Mouse (Mus musculus): Measurements from ENCODE around the gene Hcfc1r1. TPM values are rescaled to one million over a fixed set of nuclear protein-coding genes. Genes with fewer than 3 reads are reported as not detected.

The Hcfc1r1 gene
- polyA plus RNA-seq, 1 experiment = 253 TPM

DNA sequence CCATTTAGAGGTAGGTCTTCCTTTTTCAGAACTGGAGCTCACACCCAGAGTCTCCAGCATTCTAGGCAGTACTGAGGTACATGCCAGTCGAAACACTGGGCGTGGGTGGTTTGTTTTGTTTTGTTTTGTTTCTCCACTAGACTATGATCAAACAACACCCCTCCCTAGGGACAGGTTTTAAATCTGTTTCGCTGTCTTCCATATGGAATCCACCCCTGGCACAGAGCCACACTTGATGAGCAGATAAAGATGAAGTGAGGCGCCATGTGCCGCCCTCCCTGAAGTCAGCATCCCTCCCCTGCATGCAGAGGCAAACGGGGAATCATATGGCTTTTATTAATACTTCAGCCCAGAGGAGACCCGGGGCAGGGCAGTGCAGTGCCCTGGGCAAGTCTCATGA lies 31.3 kb downstream of the Hcfc1r1 start:
- no peak overlapping the region for H3ac ChIP-seq (ENCODE audit: control insufficient read depth, insufficient read length, low read depth)
- no peak overlapping the region for H3K4me3 ChIP-seq (ENCODE audit: insufficient read depth, poor library complexity, severe bottlenecking)
- TF ChIP-seq FOSL1 (IDR thresholded peaks at IDR 0.05; ENCODE audit: insufficient read depth, low read length, poor library complexity, severe bottlenecking) (no peak), CEBPB (IDR thresholded peaks at IDR 0.05; ENCODE audit: low read depth) (no peak), MYOD1 (IDR thresholded peaks at IDR 0.05; ENCODE audit: control insufficient read depth, insufficient read length, low read depth) (no peak), MAX (IDR thresholded peaks at IDR 0.05) (no peak), USF1 (IDR thresholded peaks at IDR 0.05; ENCODE audit: low read depth) (no peak), MYOG (IDR thresholded peaks at IDR 0.05; ENCODE audit: control insufficient read depth, extremely low read depth, insufficient read length) (no peak), CTCF (IDR thresholded peaks at IDR 0.05; ENCODE audit: control insufficient read depth, insufficient read depth, insufficient read length) (no peak)
- H3K79me2 ChIP-seq (ENCODE audit: control insufficient read depth, insufficient read depth) = no peaks in the 10 kb centered on the region
- no peaks in the 10 kb centered on the region for H3K36me3 ChIP-seq (ENCODE audit: control insufficient read depth, insufficient read depth)
- H3K79me3 ChIP-seq (ENCODE audit: low read depth) = no peaks in the 10 kb centered on the region
- peaks cover 1% of the 10 kb centered on the region for H3K27me3 ChIP-seq (ENCODE audit: control insufficient read depth, insufficient read depth, insufficient read length)

DNA sequence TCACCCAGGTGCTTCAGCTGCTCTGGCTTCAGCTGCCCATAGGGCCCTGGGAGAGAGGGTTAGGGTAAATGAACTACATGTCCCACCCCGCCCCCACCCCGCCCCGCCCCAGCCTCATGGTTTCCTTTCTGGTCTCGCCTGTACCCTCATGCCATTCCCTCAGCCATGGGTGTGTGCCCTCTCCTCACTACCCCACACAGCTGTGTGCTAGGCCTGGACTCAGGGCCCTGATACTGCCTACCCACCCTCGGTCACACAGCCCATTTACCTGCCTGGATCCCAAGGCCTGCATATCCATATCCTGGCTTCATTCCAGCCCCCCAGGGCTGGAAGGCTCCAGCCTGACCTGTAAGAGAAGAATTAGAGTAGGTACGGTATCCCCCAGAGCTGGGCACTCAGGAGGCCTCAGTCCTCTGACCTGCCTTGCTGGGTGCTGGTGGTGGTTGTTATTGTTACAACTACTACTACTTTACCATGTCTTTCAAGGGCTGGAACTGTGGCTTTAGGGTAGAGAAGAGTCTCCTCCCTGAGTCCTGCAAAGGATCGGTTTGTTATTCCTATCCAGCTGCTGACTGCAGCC lies 32.2 kb downstream of the Hcfc1r1 start:
- H3K4me3 ChIP-seq (ENCODE audit: insufficient read depth, poor library complexity, severe bottlenecking) = no peak overlapping the region
- H3K79me3 ChIP-seq (ENCODE audit: low read depth) = no peaks in the 10 kb centered on the region
- H3K36me3 ChIP-seq (ENCODE audit: control insufficient read depth, insufficient read depth) = no peaks in the 10 kb centered on the region
- H3ac ChIP-seq (ENCODE audit: control insufficient read depth, insufficient read length, low read depth) = no peak overlapping the region
- peaks cover 10% of the 10 kb centered on the region for H3K27me3 ChIP-seq (ENCODE audit: control insufficient read depth, insufficient read depth, insufficient read length)
- no peaks in the 10 kb centered on the region for H3K79me2 ChIP-seq (ENCODE audit: control insufficient read depth, insufficient read depth)
- no peak for TF ChIP-seq CTCF (IDR thresholded peaks at IDR 0.05; ENCODE audit: control insufficient read depth, insufficient read depth, insufficient read length)
- no peak for TF ChIP-seq CEBPB (IDR thresholded peaks at IDR 0.05; ENCODE audit: low read depth)
- no peak for TF ChIP-seq MYOD1 (IDR thresholded peaks at IDR 0.05; ENCODE audit: control insufficient read depth, insufficient read length, low read depth)
- TF ChIP-seq USF1 (IDR thresholded peaks at IDR 0.05; ENCODE audit: low read depth) = no peak
- TF ChIP-seq FOSL1 (IDR thresholded peaks at IDR 0.05; ENCODE audit: insufficient read depth, low read length, poor library complexity, severe bottlenecking) = no peak
- TF ChIP-seq MAX (IDR thresholded peaks at IDR 0.05) = no peak
- no peak for TF ChIP-seq MYOG (IDR thresholded peaks at IDR 0.05; ENCODE audit: control insufficient read depth, extremely low read depth, insufficient read length)

DNA sequence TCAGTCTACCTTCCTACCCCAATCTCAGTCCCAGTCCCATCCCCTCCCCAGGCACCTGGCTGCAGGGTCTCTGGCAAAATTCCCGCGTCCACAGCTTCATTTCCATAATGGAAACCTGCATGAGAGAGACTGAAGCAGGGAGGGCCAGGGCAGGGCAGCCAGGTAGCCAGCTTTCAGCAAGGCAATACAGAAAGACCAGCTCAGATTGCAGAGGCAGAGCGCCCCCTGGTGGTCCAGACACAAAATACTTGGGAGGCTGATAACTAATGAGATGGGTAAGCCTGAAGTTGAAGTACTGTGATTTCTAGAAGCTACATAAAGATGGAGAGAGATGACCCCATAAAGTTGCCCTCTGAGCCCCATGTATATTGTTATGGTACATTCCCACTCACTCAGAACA lies 32.8 kb downstream of the Hcfc1r1 start:
- Histone ChIP-seq H3ac (ENCODE audit: control insufficient read depth, insufficient read length, low read depth) (no peak overlapping the region), H3K27me3 (ENCODE audit: control insufficient read depth, insufficient read depth, insufficient read length) (peaks cover 11% of the 10 kb centered on the region), H3K79me3 (ENCODE audit: low read depth) (no peaks in the 10 kb centered on the region), H3K79me2 (ENCODE audit: control insufficient read depth, insufficient read depth) (no peaks in the 10 kb centered on the region), H3K36me3 (ENCODE audit: control insufficient read depth, insufficient read depth) (no peaks in the 10 kb centered on the region), H3K4me3 (ENCODE audit: insufficient read depth, poor library complexity, severe bottlenecking) (no peak overlapping the region)
- TF ChIP-seq CTCF (IDR thresholded peaks at IDR 0.05; ENCODE audit: control insufficient read depth, insufficient read depth, insufficient read length) = peak; percentile 71
- TF ChIP-seq MYOG (IDR thresholded peaks at IDR 0.05; ENCODE audit: control insufficient read depth, extremely low read depth, insufficient read length) = no peak

DNA sequence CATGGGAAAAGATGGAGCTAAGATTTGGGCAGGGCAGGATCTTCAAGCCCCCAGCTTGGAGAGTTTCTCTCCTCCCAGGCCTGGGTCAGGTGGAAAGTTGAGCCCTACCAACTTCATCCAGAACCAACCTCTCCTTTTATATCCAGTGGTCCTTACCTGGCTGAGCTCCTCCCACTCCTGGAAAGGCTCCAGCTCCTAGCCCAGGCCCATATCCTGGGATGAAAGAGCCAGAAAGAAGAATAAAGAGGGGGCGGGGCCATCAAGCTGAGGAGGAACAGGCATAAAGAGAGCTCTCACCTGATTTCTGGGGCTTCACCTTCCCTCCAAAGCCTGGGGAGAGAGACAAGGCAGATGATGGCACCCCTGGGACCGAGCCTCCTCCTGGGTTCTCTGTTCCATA lies 43.6 kb downstream of the Hcfc1r1 start:
- H3K79me2 ChIP-seq (ENCODE audit: control insufficient read depth, insufficient read depth) = no peaks in the 10 kb centered on the region
- H3ac ChIP-seq (ENCODE audit: control insufficient read depth, insufficient read length, low read depth) = no peak overlapping the region
- TF ChIP-seq CEBPB (IDR thresholded peaks at IDR 0.05; ENCODE audit: low read depth) (no peak), MAX (IDR thresholded peaks at IDR 0.05) (no peak), USF1 (IDR thresholded peaks at IDR 0.05; ENCODE audit: low read depth) (no peak), MYOD1 (IDR thresholded peaks at IDR 0.05; ENCODE audit: control insufficient read depth, insufficient read length, low read depth) (no peak), FOSL1 (IDR thresholded peaks at IDR 0.05; ENCODE audit: insufficient read depth, low read length, poor library complexity, severe bottlenecking) (no peak), MYOG (IDR thresholded peaks at IDR 0.05; ENCODE audit: control insufficient read depth, extremely low read depth, insufficient read length) (no peak), CTCF (IDR thresholded peaks at IDR 0.05; ENCODE audit: control insufficient read depth, insufficient read depth, insufficient read length) (no peak)
- no peaks in the 10 kb centered on the region for H3K36me3 ChIP-seq (ENCODE audit: control insufficient read depth, insufficient read depth)
- no peaks in the 10 kb centered on the region for H3K79me3 ChIP-seq (ENCODE audit: low read depth)
- H3K27me3 ChIP-seq (ENCODE audit: control insufficient read depth, insufficient read depth, insufficient read length) = peaks cover 14% of the 10 kb centered on the region
- no peak overlapping the region for H3K4me3 ChIP-seq (ENCODE audit: insufficient read depth, poor library complexity, severe bottlenecking)

DNA sequence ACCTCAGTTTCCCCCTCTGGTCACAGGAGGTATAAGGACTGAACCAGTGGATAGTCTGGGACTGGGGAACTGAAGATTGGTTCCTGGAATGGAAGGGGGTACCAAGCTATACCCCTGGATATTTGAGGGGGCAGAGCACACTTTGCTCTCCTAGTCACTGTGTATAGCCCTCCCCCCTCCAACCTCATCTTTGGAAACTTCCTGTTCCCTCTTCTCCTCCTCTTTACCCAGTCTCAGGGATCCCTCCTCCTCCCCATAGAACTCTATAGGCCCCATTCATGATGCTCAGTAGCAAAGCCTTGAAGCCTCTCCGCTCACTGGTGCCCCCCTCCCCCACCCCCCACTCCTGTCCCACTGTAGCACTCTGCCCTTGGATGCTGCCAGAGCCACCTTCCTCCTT lies 46.1 kb downstream of the Hcfc1r1 start:
- no peak for TF ChIP-seq MYOD1 (IDR thresholded peaks at IDR 0.05; ENCODE audit: control insufficient read depth, insufficient read length, low read depth)
- TF ChIP-seq MYOG (IDR thresholded peaks at IDR 0.05; ENCODE audit: control insufficient read depth, extremely low read depth, insufficient read length) = no peak
- TF ChIP-seq USF1 (IDR thresholded peaks at IDR 0.05; ENCODE audit: low read depth) = no peak
- no peak for TF ChIP-seq CEBPB (IDR thresholded peaks at IDR 0.05; ENCODE audit: low read depth)
- no peak for TF ChIP-seq CTCF (IDR thresholded peaks at IDR 0.05; ENCODE audit: control insufficient read depth, insufficient read depth, insufficient read length)
- no peak for TF ChIP-seq MAX (IDR thresholded peaks at IDR 0.05)
- no peak for TF ChIP-seq FOSL1 (IDR thresholded peaks at IDR 0.05; ENCODE audit: insufficient read depth, low read length, poor library complexity, severe bottlenecking)
- no peak overlapping the region for H3K4me3 ChIP-seq (ENCODE audit: insufficient read depth, poor library complexity, severe bottlenecking)
- H3K36me3 ChIP-seq (ENCODE audit: control insufficient read depth, insufficient read depth) = no peaks in the 10 kb centered on the region
- H3K27me3 ChIP-seq (ENCODE audit: control insufficient read depth, insufficient read depth, insufficient read length) = peaks cover 7% of the 10 kb centered on the region
- H3K79me2 ChIP-seq (ENCODE audit: control insufficient read depth, insufficient read depth) = no peaks in the 10 kb centered on the region
- H3ac ChIP-seq (ENCODE audit: control insufficient read depth, insufficient read length, low read depth) = no peak overlapping the region
- no peaks in the 10 kb centered on the region for H3K79me3 ChIP-seq (ENCODE audit: low read depth)

DNA sequence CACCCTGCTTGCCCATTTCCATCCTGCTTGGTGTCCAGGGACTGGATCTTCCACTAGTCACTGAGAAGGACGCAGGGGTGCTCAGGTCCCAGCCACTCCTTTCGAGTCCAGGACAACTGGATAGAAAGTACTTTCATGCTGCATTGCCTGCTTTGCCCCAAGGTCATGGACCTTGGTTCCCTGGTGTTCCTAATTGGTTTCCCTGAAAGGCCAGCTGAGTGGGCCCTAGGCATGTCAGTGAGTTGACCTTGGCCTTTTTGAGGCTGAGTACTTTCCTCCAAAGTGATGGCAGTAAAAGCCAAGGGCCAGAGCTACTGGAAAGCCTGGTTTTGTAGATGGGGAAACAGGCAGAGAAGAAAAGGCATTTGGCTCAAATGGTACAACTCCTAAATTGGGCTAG lies 48.5 kb downstream of the Hcfc1r1 start:
- Histone ChIP-seq H3K36me3 (ENCODE audit: control insufficient read depth, insufficient read depth) (no peaks in the 10 kb centered on the region), H3K4me3 (ENCODE audit: insufficient read depth, poor library complexity, severe bottlenecking) (no peak overlapping the region), H3K79me2 (ENCODE audit: control insufficient read depth, insufficient read depth) (peaks cover 3% of the 10 kb centered on the region), H3ac (ENCODE audit: control insufficient read depth, insufficient read length, low read depth) (no peak overlapping the region), H3K79me3 (ENCODE audit: low read depth) (no peaks in the 10 kb centered on the region), H3K27me3 (ENCODE audit: control insufficient read depth, insufficient read depth, insufficient read length) (no peaks in the 10 kb centered on the region)
- TF ChIP-seq FOSL1 (IDR thresholded peaks at IDR 0.05; ENCODE audit: insufficient read depth, low read length, poor library complexity, severe bottlenecking) (no peak), MAX (IDR thresholded peaks at IDR 0.05) (no peak), MYOD1 (IDR thresholded peaks at IDR 0.05; ENCODE audit: control insufficient read depth, insufficient read length, low read depth) (no peak), USF1 (IDR thresholded peaks at IDR 0.05; ENCODE audit: low read depth) (no peak), CTCF (IDR thresholded peaks at IDR 0.05; ENCODE audit: control insufficient read depth, insufficient read depth, insufficient read length) (no peak), MYOG (IDR thresholded peaks at IDR 0.05; ENCODE audit: control insufficient read depth, extremely low read depth, insufficient read length) (no peak), CEBPB (IDR thresholded peaks at IDR 0.05; ENCODE audit: low read depth) (no peak)
